Mouse (Mus musculus) liver, adult 2 months (tissue): Measurements from ENCODE around the gene Psma5. TPM values are rescaled to one million over a fixed set of nuclear protein-coding genes. Genes with fewer than 3 reads are reported as not detected.

Experiments
- DNase-seq: peaks from one replicate; pipeline ENCODE4 v3.0.0-alpha.2; 2011; ENCODE audit warnings: low read depth, low spot score; ENCODE audit errors: extremely low read depth
- H3K27ac ChIP-seq: fragments of 200-500 bp; replicated peaks from 2 replicates; pipeline ENCODE4 v1.5.1; 2012; ENCODE audit warnings: low read depth, mild to moderate bottlenecking, control low read depth, inconsistent platforms, low read length; ENCODE audit not compliant: insufficient read depth
- H3K27me3 ChIP-seq: fragments of 200-500 bp; 2 replicates; pipeline ENCODE4 v1.6.1; 2012; ENCODE audit warnings: mild to moderate bottlenecking, moderate library complexity, low read length, inconsistent platforms; ENCODE audit not compliant: control insufficient read depth, insufficient read depth
- H3K36me3 ChIP-seq: fragments of 200-500 bp; 2 replicates; pipeline ENCODE4 v1.6.1; 2012; ENCODE audit warnings: low read length, inconsistent platforms; ENCODE audit not compliant: control insufficient read depth, insufficient read depth
- H3K4me1 ChIP-seq: fragments of 200-500 bp; 2 replicates; pipeline ENCODE4 v1.6.1; 2011; ENCODE audit warnings: low read length; ENCODE audit not compliant: control insufficient read depth, insufficient read depth
- H3K4me3 ChIP-seq: fragments of 200-500 bp; 2 replicates; pipeline ENCODE4 v1.5.1; 2011; ENCODE audit warnings: low read depth, mild to moderate bottlenecking, control low read depth, low read length, moderate library complexity; ENCODE audit not compliant: insufficient read depth
- H3K79me2 ChIP-seq: fragments of 200-500 bp; 2 replicates; pipeline ENCODE4 v1.6.1; 2012; ENCODE audit warnings: inconsistent platforms, mild to moderate bottlenecking, low read length, moderate library complexity; ENCODE audit not compliant: control insufficient read depth, insufficient read depth
- H3K9ac ChIP-seq: fragments of 200-500 bp; 2 replicates; pipeline ENCODE4 v1.6.1; 2012; ENCODE audit warnings: low read depth, mild to moderate bottlenecking, control low read depth, inconsistent platforms, low read length
- CTCF ChIP-seq: fragments of 200-500 bp; IDR thresholded peaks from 2 replicates; pipeline ENCODE4 v1.5.1; 2011; ENCODE audit warnings: low read depth, low read length, control low read depth
- POLR2A ChIP-seq: fragments of 200-500 bp; IDR thresholded peaks from 2 replicates; pipeline ENCODE4 v1.6.1; 2011; ENCODE audit warnings: low read length, control low read depth; ENCODE audit not compliant: insufficient read depth; ENCODE audit errors: extremely low read depth
- WGBS: fragments of 180-500 bp; shearing (Covaris S2); methylation state at CpG from one replicate; pipeline ENCODE4 v1.1.7; 2018; 5-methylcytosine and 5-hydroxymethylcytosine counted together
- polyA plus RNA-seq: library from polyadenylated mRNA; depleted of rRNA; stranded (reverse); fragments of >200 nt; gene quantifications from 2 replicates; pipeline ENCODE4 v1.2.3, GENCODE M21; 2012
- total RNA-seq: library from RNA; depleted of rRNA; stranded (reverse); fragments of >200 nt; gene quantifications from 2 replicates; pipeline ENCODE4 v1.2.3, GENCODE M21; 2014

Psma5 gene
- total and polyA plus RNA-seq, 2 experiments, result 40.5 to 86.7 TPM

DNA sequence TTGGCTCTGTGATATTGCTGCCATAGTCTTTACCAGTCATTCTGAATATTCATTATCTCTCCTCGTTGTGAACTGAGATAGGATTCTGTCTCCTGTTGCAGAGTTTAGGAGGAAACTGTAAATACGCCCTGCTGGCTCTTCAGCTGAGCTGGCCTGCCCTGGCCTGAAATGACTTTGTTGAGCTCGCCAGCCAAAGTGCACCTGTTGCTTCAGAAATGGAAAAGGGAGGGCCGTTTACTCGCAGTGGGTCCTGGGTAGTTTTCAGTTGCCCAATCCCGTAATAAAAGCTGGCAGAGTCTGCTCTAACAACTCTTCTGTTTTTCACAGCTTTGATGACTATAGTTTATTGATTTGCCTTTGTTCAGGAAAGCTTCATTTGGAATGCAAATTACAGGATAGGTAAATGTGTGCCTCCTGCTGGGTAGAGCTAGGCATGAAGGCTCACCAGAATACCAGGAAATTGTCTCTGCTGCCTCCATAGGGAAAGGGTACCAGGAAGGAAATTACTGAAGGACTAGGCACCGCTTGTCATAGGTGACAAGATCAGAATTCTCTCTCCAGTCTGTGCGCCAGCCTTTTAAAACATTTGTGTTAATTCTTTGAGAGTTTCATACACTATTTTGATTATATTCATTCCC, 57.4 kb downstream of the Psma5 start:
- DNase-seq, result peak; percentile 90

DNA sequence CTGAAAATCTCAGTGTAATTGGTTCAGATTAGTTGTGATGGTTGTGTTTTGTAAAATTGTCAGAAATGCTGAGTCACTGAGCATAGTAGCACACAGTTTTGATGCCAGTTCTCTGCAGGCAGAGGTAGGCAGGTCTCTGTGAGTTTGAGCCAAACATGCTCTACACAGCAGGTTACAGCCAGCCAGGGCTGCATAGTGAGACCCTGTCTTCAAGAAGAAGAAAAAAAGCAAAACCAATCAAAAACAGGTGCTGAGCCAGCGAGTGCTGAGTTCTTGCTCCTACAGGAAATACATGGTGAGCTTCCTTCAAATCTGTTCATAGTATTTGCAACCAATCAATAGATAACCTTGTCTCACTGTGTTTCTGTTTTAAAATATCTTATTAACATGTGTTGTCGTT, 61.8 kb downstream of the Psma5 start:
- TF ChIP-seq CTCF (no peak), POLR2A (no peak)
- no peak overlapping the region for H3K27ac ChIP-seq
- no peaks in the 10 kb centered on the region for H3K36me3 ChIP-seq
- DNase-seq, result peak; percentile 49
- no peak overlapping the region for H3K4me3 ChIP-seq
- peaks cover 6% of the 10 kb centered on the region for H3K4me1 ChIP-seq
- 35% methylated on average over 2 of the region's 2 CpGs for WGBS
- H3K9ac ChIP-seq, result no peak overlapping the region
- H3K27me3 ChIP-seq, result no peaks in the 10 kb centered on the region
- no peaks in the 10 kb centered on the region; the same call in 1 of the 2 replicates for H3K79me2 ChIP-seq

More for the DNA sequence above, 57.4 kb downstream of the Psma5 start:
- no peaks in the 10 kb centered on the region for H3K36me3 ChIP-seq
- 33% methylated on average over 8 of the region's 8 CpGs for WGBS
- H3K9ac ChIP-seq, result no peak overlapping the region
- H3K27me3 ChIP-seq, result no peaks in the 10 kb centered on the region
- peaks cover 15% of the 10 kb centered on the region for H3K4me1 ChIP-seq
- H3K79me2 ChIP-seq, result no peaks in the 10 kb centered on the region; the same call in 1 of the 2 replicates
- H3K4me3 ChIP-seq, result no peak overlapping the region
- TF ChIP-seq CTCF (no peak), POLR2A (no peak)
- peak overlapping the region; percentile 53 for H3K27ac ChIP-seq

DNA sequence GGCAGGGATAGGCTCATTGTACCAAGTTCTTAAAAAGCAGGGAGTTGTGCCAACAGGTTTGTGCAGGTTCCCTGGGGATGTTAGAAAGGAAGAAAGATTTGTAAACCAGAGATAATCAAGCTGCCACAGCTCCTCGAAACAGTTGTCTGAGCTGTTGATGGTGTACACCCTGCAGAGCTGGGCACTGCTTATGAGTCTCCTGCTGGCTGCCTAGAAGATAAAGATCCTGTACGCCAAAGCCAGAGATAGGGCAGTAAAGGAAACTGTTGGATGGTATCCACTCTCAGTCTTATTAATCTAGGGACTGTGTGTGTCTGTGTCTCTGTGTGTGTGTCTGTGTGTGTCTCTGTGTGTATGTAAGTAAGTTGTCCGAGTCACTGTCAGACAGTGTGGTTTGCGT, 64.9 kb downstream of the Psma5 start:
- H3K9ac ChIP-seq, result no peak overlapping the region
- H3K4me3 ChIP-seq, result no peak overlapping the region
- H3K27ac ChIP-seq, result no peak overlapping the region
- no peaks in the 10 kb centered on the region for H3K79me2 ChIP-seq
- H3K36me3 ChIP-seq, result 0 out of 2 replicates have a peak, but pooled peaks cover 1% of the 10 kb centered on the region
- 80% methylated on average over 4 of the region's 4 CpGs for WGBS
- TF ChIP-seq POLR2A (no peak), CTCF (no peak)
- no peak for DNase-seq
- peaks cover 4% of the 10 kb centered on the region; the same call in 1 of the 2 replicates for H3K4me1 ChIP-seq
- no peaks in the 10 kb centered on the region for H3K27me3 ChIP-seq

DNA sequence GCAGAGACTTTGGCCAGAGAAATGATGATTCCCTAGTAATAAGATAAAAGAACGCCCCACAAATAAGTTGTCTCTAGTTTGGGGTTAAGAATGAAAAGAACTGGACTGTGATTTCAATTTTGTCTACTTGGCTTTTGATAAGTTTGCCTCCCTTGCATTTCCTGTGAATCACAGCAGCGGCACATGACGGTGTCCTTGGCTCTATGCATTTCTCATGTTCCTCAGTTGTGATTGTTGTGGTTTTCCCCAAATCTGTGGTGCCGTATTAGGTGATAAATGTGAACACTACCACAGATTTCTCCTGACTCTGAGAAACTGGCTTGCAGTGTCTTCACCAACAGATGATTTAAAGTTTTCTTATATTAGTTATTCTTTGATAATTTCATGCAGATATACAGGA, 65.4 kb downstream of the Psma5 start:
- Histone ChIP-seq H3K9ac (no peak overlapping the region), H3K79me2 (no peaks in the 10 kb centered on the region), H3K27ac (no peak overlapping the region), H3K27me3 (no peaks in the 10 kb centered on the region), H3K36me3 (0 out of 2 replicates have a peak, but pooled peaks cover 1% of the 10 kb centered on the region), H3K4me3 (no peak overlapping the region), H3K4me1 (peaks cover 4% of the 10 kb centered on the region; the same call in 1 of the 2 replicates)
- WGBS, result 74% methylated on average over 4 of the region's 4 CpGs
- TF ChIP-seq CTCF (no peak), POLR2A (no peak)
- DNase-seq, result no peak

DNA sequence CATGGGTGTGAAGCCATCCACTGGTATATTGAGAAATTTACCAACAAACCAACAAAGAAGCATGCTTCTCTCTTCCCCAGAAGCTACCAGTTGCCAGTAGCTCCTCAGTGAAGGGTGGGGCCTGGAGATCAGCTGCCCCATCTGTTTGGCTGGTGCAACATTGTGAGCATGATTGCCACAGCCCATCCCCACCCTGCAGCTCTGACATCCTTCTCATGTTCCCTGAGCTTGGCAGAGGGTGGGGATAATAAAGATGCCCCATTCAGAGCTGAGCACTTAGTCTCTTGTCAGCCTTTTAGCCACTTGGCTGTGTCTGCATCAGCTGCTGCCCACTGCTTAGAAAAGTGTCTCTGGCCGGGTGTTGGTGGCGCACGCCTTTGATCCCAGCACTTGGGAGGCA, 66.2 kb downstream of the Psma5 start:
- 99% methylated on average over 3 of the region's 3 CpGs for WGBS
- no peak for DNase-seq
- peaks cover 4% of the 10 kb centered on the region; the same call in 1 of the 2 replicates for H3K4me1 ChIP-seq

DNA sequence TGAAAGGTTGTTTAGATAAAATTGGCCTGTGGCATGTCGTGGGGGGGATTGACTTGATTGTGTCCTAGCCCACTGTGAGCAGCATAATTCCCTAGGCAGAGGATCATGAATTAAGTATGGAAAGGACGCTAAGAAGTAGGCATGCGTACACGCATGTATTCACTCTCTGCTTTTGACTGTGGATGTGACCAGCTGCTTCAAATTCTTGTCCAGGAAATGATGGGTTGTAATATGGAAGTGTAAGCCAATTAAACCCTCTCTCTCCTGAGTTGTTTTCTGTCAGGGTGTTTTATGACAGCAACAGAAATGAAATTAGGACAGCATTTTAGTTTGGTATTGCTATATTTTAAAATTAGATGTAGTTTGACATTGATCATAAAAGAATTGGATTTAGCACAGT, 68.1 kb downstream of the Psma5 start:
- Histone ChIP-seq H3K79me2 (no peaks in the 10 kb centered on the region), H3K27me3 (no peaks in the 10 kb centered on the region), H3K4me1 (no peaks in the 10 kb centered on the region), H3K36me3 (peaks cover 5% of the 10 kb centered on the region; the same call in 1 of the 2 replicates), H3K4me3 (no peak overlapping the region), H3K9ac (no peak overlapping the region), H3K27ac (no peak overlapping the region)
- no peak for DNase-seq
- 92% methylated on average over 4 of the region's 4 CpGs for WGBS
- TF ChIP-seq CTCF, result no peak
- no peak for TF ChIP-seq POLR2A

More for the DNA sequence above, 66.2 kb downstream of the Psma5 start:
- H3K36me3 ChIP-seq, result peaks cover 3% of the 10 kb centered on the region; the same call in 1 of the 2 replicates
- no peak for TF ChIP-seq POLR2A
- TF ChIP-seq CTCF, result no peak
- H3K79me2 ChIP-seq, result no peaks in the 10 kb centered on the region
- H3K27ac ChIP-seq, result no peak overlapping the region
- no peak overlapping the region for H3K4me3 ChIP-seq
- no peaks in the 10 kb centered on the region for H3K27me3 ChIP-seq
- no peak overlapping the region for H3K9ac ChIP-seq
